Mouse (Mus musculus) liver, embryonic 12.5 days (tissue): ENCODE results near the gene Zer1. TPM values are rescaled to one million over a fixed set of nuclear protein-coding genes. Genes with fewer than 3 reads are reported as not detected.
A peak's percentile ranks its signal among the peaks of the same experiment; 100 is the strongest.

ENCODE experiments used
- ATAC-seq: fragments of 200-750 bp; cut with Nextera tagmentation; 2 replicates; pipeline ENCODE4 v1.8.0; 2017; ENCODE audit warnings: moderate number of reproducible peaks, mild to moderate bottlenecking, moderate library complexity
- H3K27ac ChIP-seq: fragments of 300-500 bp; sonication (generic); 2 replicates; pipeline ENCODE4 v1.5.1; 2016; ENCODE audit warnings: mild to moderate bottlenecking
- H3K27me3 ChIP-seq: fragments of 300-500 bp; sonication (generic); replicated peaks from 2 replicates; pipeline ENCODE4 v1.6.1; 2016; ENCODE audit warnings: mild to moderate bottlenecking, moderate library complexity
- H3K36me3 ChIP-seq: fragments of 300-500 bp; sonication (generic); 2 replicates; pipeline ENCODE4 v1.6.1; 2016; ENCODE audit warnings: mild to moderate bottlenecking, moderate library complexity
- H3K4me1 ChIP-seq: fragments of 300-500 bp; sonication (generic); 2 replicates; pipeline ENCODE4 v1.6.1; 2016
- H3K4me2 ChIP-seq: fragments of 300-500 bp; sonication (generic); 2 replicates; pipeline ENCODE4 v1.6.1; 2016; ENCODE audit warnings: mild to moderate bottlenecking, moderate library complexity
- H3K4me3 ChIP-seq: fragments of 300-500 bp; sonication (generic); 2 replicates; pipeline ENCODE4 v1.5.1; 2016; ENCODE audit warnings: mild to moderate bottlenecking, moderate library complexity
- H3K9ac ChIP-seq: fragments of 300-500 bp; sonication (generic); 2 replicates; pipeline ENCODE4 v1.6.1; 2016; ENCODE audit warnings: mild to moderate bottlenecking, moderate library complexity
- H3K9me3 ChIP-seq: fragments of 300-500 bp; sonication (generic); replicated peaks from 2 replicates; pipeline ENCODE4 v1.6.1; 2016; ENCODE audit warnings: mild to moderate bottlenecking, moderate library complexity
- whole genome bisulfite sequencing: fragments of 180-500 bp; shearing (Covaris S2); methylation state at CpG from one replicate; pipeline ENCODE4 v1.1.7; 2016; ENCODE audit not compliant: insufficient replicate concordance; 5-methylcytosine and 5-hydroxymethylcytosine counted together
- polyA plus RNA-seq: library from polyadenylated mRNA; unstranded; fragments of >200 nt; fragmentation: Nextera tagmentation; extraction: Ambion mirVana; gene quantifications from 2 replicates; pipeline ENCODE4 v1.2.1, GENCODE M21; 2016

Zer1 gene
- polyA plus RNA-seq, 1 experiment from 2014 or later, result 4.3 TPM

DNA sequence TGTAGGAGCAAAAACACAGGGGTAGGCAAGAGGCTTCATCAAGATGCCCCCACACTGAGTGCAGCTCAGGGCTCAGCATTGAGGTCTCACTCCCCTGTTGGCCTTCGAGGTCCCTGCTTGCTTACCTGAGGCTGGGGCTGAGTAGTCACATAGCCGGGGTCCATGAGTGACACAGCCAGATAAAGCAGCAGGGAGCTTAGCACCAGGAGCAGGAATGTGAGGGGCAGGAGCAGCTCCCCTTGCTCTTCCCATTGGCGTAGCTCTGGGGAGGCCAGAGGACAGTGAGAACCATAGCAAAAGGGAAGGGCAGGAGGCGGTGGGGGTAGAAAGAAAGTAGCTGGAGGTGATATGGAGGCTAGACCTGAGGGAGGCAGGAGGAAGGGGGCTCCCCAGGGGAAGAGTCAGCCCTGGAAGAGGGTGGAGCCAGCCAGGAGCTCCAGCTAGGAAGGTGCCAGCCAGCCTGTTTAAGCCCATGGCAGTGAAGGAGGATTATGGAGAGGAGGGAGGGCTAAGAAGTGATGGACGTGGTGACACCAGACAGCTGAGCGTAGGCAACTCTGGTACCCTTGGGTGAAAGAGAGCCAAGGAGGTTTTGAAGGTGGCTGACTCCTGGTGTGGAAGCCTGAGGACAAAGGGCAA, 32.0 kb downstream of the Zer1 start:
- H3K9me3 ChIP-seq, result no peaks in the 10 kb centered on the region
- WGBS, result 48% methylated on average over 6 of the region's 6 CpGs
- H3K9ac ChIP-seq, result peak overlapping the region; percentile 87
- H3K27ac ChIP-seq, result peak overlapping the region; percentile 78
- H3K4me1 ChIP-seq, result peaks cover 30% of the 10 kb centered on the region
- peak overlapping the region; percentile 77 for H3K4me3 ChIP-seq
- no peak for ATAC-seq
- H3K36me3 ChIP-seq, result peaks cover 33% of the 10 kb centered on the region
- H3K27me3 ChIP-seq, result no peaks in the 10 kb centered on the region
- H3K4me2 ChIP-seq, result peak overlapping the region; percentile 90

DNA sequence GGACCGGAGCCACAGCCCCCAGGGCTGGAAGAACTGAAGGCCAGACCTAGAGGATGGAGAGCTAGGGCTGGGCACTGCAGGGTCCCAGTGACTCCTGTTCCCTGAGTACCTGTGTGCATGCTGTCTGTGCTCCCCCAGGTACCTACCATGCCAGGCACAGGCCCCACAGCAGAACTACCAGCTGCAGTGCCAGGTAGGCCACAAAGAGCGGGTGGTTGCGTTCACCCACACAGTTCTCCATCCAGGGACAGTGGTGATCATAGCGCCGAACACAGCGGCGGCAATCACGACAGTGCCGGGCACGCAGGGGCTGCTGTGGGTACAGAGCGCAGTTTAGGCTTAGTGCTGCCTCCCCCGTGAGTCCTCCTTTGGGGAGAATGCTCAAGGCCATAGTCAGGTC, 32.9 kb downstream of the Zer1 start:
- Histone ChIP-seq H3K27me3 (no peaks in the 10 kb centered on the region), H3K27ac (no peak overlapping the region), H3K4me3 (no peak overlapping the region), H3K9me3 (no peaks in the 10 kb centered on the region), H3K4me1 (peaks cover 30% of the 10 kb centered on the region), H3K4me2 (no peak overlapping the region), H3K36me3 (peaks cover 34% of the 10 kb centered on the region), H3K9ac (no peak overlapping the region)
- whole genome bisulfite sequencing, result 94% methylated on average over 12 of the region's 12 CpGs
- ATAC-seq, result no peak

DNA sequence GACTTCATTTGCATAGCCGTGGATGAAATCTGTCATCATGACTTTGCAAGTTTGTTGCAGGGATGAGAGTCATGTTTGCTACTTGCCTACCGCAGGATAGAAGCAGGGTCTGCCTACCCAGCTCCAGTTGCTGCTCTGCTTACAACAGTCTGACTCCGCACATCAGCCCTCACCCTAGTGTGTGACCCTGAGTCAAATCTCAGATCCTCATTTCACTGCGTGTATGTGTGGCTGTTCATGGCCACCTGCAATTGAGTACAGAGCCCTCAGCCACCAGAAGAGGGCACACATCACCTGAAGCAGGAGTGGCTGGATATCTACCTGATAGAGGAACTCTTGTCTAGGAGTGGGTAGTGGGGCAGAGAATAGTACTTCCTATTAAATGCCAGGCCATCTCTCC, 37.1 kb downstream of the Zer1 start:
- Histone ChIP-seq H3K36me3 (peaks cover 29% of the 10 kb centered on the region), H3K27ac (no peak overlapping the region), H3K9me3 (no peaks in the 10 kb centered on the region), H3K4me3 (no peak overlapping the region), H3K27me3 (no peaks in the 10 kb centered on the region), H3K4me1 (peaks cover 18% of the 10 kb centered on the region), H3K9ac (no peak overlapping the region), H3K4me2 (no peak overlapping the region)
- WGBS, result 72% methylated on average over 4 of the region's 4 CpGs
- ATAC-seq, result no peak

DNA sequence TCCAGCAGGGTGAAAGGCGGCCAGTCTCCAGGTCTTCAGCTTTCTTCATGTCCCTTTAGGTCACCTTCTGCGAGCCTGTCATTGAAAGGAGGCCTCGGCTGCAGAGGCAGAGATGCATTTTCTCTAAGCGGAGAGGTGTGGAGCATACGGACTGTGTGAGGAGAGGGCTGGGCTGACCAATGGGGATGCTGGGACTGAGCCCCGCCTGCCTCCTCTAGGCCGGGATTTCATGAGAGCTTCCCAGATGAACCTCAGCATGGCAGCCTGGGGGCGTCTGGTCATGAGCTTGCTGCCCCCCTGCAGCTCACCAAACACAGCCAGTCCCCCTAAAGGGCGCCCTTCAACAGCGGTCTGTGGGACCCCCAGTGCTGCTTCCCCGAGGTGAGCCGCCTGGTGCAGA, 39.8 kb downstream of the Zer1 start:
- peak; percentile 30; the same call in 1 of the 2 replicates for ATAC-seq
- Histone ChIP-seq H3K9ac (no peak overlapping the region), H3K4me2 (peak overlapping the region; percentile 44), H3K36me3 (peaks cover 4% of the 10 kb centered on the region; the same call in 1 of the 2 replicates), H3K4me1 (peaks cover 20% of the 10 kb centered on the region), H3K9me3 (no peaks in the 10 kb centered on the region), H3K4me3 (peak overlapping the region; percentile 5; the same call in 1 of the 2 replicates), H3K27ac (no peak overlapping the region), H3K27me3 (0 out of 2 replicates have a peak, but pooled peaks cover 4% of the 10 kb centered on the region)
- WGBS, result 37% methylated on average over 12 of the region's 12 CpGs

DNA sequence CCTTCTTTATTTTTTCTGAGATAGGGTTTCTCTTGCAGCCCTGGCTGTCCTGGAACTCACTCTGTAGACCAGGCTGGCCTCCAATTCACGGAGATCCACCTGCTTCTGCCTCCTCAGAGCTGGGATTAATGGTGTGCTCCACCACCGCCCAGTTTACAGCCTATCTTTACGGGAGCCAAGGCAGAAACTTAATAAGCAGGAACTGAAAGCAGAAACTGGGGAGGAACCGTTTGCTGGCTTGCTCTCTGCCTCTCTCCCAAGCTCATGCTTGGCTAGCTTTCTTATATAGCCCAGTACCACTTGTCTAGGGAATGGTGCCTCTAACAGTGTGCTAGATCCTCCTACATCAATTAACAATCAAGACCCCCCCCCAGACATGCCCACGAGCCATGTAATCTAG, 40.3 kb downstream of the Zer1 start:
- H3K4me1 ChIP-seq, result peaks cover 25% of the 10 kb centered on the region
- H3K4me2 ChIP-seq, result peak overlapping the region; percentile 44
- H3K27ac ChIP-seq, result no peak overlapping the region
- H3K4me3 ChIP-seq, result no peak overlapping the region
- 51% methylated on average over 5 of the region's 5 CpGs for WGBS
- H3K27me3 ChIP-seq, result 0 out of 2 replicates have a peak, but pooled peaks cover 6% of the 10 kb centered on the region
- H3K9ac ChIP-seq, result no peak overlapping the region
- H3K9me3 ChIP-seq, result no peaks in the 10 kb centered on the region
- ATAC-seq, result no peak
- peaks cover 3% of the 10 kb centered on the region; the same call in 1 of the 2 replicates for H3K36me3 ChIP-seq

DNA sequence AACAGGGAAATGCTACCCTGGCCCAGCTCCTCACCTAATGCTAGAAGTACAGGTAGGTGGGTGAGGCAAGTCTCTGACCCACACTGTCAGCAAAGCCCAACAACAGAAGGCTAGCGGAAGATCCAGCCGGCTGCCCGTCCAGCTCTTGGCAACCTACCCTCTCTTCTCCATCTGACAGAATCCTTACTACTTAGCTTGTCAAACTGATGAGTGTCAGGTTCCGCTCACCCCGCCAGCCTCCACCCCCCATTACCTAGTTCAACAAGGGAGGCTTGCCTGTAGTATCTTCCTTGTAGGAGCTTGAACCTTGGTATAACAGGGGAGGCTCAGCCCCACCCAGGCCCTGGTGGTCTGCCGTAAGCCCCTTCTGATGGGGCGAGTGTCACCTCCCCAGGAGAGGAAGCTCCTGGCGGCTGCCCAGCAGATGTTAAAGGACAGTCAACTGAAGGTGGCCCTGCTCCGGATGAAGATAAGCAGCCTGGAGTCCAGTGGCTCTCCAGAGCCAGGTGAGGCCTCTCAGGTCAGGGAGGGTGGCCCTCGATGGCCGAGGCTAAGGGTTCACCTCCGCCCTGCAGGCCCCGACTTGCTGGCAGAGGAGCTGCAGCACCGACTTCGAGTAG, 44.1 kb downstream of the Zer1 start:
- H3K36me3 ChIP-seq, result no peaks in the 10 kb centered on the region
- H3K27ac ChIP-seq, result no peak overlapping the region
- no peak overlapping the region for H3K4me2 ChIP-seq
- no peaks in the 10 kb centered on the region for H3K9me3 ChIP-seq
- 84% methylated on average over 15 of the region's 15 CpGs for WGBS
- no peak for ATAC-seq
- peaks cover 48% of the 10 kb centered on the region for H3K4me1 ChIP-seq
- H3K27me3 ChIP-seq, result 0 out of 2 replicates have a peak, but pooled peaks cover 6% of the 10 kb centered on the region
- H3K4me3 ChIP-seq, result no peak overlapping the region
- no peak overlapping the region; the same call in 1 of the 2 replicates for H3K9ac ChIP-seq

DNA sequence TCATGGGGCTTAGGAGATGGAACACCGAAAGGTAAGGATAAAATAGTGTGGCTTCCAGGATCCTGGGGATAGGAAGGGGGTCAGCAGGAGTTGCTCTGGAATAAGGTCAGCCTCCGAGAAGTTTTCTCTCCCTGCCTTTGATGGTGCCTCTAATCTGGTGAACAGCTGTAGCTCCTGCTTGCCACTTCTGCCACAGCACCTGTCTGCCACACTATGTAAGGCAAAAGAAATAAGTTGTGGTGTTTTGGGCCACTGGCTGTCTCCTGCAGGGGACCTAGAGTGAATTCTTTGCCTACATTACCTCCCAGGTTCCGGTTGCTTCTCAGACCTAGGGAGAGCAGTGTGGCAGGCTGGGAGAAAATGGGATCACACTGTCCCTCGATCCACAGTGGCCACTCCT, 45.6 kb downstream of the Zer1 start:
- ATAC-seq, result no peak
- H3K27ac ChIP-seq, result peak overlapping the region; percentile 84
- H3K9me3 ChIP-seq, result no peaks in the 10 kb centered on the region
- peaks cover 3% of the 10 kb centered on the region for H3K36me3 ChIP-seq
- peaks cover 34% of the 10 kb centered on the region for H3K4me1 ChIP-seq
- H3K4me2 ChIP-seq, result peak overlapping the region; percentile 98
- peak overlapping the region; percentile 68 for H3K4me3 ChIP-seq
- no peak overlapping the region for H3K9ac ChIP-seq
- 59% methylated on average over 4 of the region's 4 CpGs for WGBS
- 0 out of 2 replicates have a peak, but pooled peaks cover 6% of the 10 kb centered on the region for H3K27me3 ChIP-seq

DNA sequence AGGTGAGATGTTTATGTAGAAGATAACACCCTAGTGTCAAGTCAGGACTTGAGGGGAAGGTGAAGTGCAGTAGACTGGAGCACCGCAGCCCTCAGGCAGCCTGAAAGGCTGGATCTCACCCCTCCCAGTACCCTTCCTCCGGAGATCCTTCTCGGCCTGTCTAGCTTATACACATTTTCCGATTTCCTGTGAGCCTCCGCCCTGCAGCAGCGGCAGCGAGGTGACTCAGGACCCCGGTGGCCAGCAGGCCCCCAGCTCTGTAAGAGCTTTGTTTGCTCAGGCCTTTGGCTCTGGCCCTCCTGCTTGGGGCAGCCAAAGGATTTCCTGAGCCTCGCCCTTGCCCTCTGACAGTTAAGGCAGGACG, 46.1 kb downstream of the Zer1 start:
- Histone ChIP-seq H3K4me2 (peak overlapping the region; percentile 98), H3K9ac (peak overlapping the region; percentile 74), H3K27ac (peak overlapping the region; percentile 84), H3K36me3 (peaks cover 8% of the 10 kb centered on the region), H3K27me3 (0 out of 2 replicates have a peak, but pooled peaks cover 6% of the 10 kb centered on the region), H3K9me3 (no peaks in the 10 kb centered on the region), H3K4me1 (peaks cover 32% of the 10 kb centered on the region), H3K4me3 (peak overlapping the region; percentile 68)
- 9% methylated on average over 10 of the region's 10 CpGs for whole genome bisulfite sequencing
- ATAC-seq, result peak; percentile 47

DNA sequence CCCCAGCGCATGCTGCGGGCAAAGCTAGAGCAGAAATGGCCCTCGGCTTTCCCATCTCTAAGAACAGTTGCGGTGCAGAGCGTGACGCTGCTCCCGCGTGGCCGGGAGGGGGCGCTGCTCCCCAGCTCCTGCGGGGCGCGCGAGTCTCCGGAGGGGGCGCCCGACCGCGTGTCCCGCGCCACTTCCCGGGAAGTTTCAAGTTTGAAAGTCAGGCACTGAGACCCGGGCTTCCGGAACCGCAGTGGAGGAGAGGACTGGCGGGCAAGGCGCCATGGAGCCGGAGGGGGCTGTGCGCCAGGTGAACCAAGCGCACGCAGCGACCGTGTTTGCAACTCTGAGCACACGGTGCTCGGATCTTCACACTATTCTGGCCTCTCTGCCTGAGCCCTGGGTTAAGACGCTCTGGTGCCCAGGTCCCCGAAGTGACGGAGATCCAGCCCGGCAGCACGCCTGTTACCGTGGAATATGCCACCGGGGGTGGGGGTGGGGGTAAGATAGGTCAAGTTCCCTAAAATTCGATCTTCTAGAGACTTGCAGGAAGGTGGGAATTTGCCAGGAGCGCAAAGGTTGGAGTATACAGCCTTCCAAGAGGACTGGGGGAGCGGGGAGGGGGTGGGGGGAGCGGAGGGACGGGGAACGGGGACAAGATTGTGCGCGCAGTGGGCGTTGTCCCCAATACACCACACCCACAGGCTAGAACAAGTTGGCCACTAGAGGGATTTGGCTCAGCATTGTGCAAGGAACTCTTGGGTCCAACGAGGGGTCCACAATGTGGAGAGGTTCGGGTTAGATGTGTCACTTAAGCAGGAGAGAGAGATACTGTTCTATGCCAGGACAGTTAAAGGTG, 46.7 kb downstream of the Zer1 start, which contains the start of gene Pkn3:
Gene Pkn3, plus strand, starts transcription at position 183 of the 847 bp plus-strand sequence.
- peak within 1 kb of the TSS; percentile 68 for H3K4me3 ChIP-seq
- ATAC-seq, result peak; percentile 71
- H3K27me3 ChIP-seq, result 0 out of 2 replicates have a peak, but pooled peaks cover 6% of the 10 kb centered on the region
- whole genome bisulfite sequencing, result under 1% methylated on average over 53 of the region's 53 CpGs
- peak within 1 kb of the TSS; percentile 98 for H3K4me2 ChIP-seq
- peaks cover 32% of the 10 kb centered on the region for H3K4me1 ChIP-seq
- H3K9me3 ChIP-seq, result no peaks in the 10 kb centered on the region
- H3K9ac ChIP-seq, result peak within 1 kb of the TSS; percentile 74
- peak within 1 kb of the TSS; percentile 84 for H3K27ac ChIP-seq
- H3K36me3 ChIP-seq, result peaks cover 14% of the 10 kb centered on the region

DNA sequence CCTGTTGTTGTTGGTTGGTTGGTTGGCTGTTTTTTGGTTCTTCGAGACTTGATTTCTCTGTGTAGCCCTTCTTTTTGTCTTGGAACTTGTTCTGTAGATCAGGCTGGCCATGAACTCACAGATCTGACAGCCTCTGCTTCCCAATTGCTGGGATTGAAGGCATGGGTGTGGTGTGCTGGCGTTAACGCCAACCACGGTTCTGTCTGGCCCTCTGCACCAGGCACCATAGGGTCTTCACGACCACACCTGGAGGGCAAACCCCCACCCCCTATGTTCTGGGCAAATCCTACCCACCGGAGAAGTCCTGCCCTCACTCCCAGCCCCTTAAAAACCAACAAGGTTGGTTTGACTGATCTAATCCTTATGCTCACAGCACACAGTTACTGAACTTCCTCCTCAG, 47.4 kb downstream of the Zer1 start:
- Histone ChIP-seq H3K4me2 (peak overlapping the region; percentile 98), H3K27ac (peak overlapping the region; percentile 54), H3K4me1 (peaks cover 32% of the 10 kb centered on the region), H3K9ac (0 out of 2 replicates have a peak overlapping the region, but pooled peaks have one; percentile 13), H3K36me3 (peaks cover 20% of the 10 kb centered on the region), H3K27me3 (0 out of 2 replicates have a peak, but pooled peaks cover 6% of the 10 kb centered on the region), H3K4me3 (peak overlapping the region; percentile 68; the same call in 1 of the 2 replicates), H3K9me3 (no peaks in the 10 kb centered on the region)
- peak; percentile 13; the same call in 1 of the 2 replicates for ATAC-seq
- WGBS, result 45% methylated on average over 6 of the region's 6 CpGs

DNA sequence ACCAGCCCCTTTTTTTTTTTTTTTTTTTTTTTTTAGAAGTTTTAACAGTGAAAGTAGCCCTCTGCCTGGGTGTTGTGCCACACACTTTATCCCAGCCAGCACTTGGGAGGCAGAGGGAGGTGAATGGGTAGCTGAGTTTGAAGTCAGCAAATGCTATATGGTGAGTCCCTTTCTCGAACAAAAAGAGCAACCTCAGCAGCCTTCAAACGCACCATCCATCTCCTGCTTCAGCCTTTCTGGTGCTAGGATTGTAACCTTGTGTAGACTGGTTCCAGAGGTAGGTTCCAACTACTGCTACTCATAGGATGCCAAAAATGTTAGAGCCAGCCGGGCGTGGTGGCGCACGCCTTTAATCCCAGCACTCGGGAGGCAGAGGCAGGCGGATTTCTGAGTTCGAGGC, 47.9 kb downstream of the Zer1 start:
- H3K9me3 ChIP-seq, result no peaks in the 10 kb centered on the region
- H3K36me3 ChIP-seq, result peaks cover 23% of the 10 kb centered on the region
- H3K4me2 ChIP-seq, result no peak overlapping the region
- peaks cover 32% of the 10 kb centered on the region for H3K4me1 ChIP-seq
- WGBS, result 83% methylated on average over 9 of the region's 9 CpGs
- no peak overlapping the region for H3K9ac ChIP-seq
- H3K27ac ChIP-seq, result no peak overlapping the region
- no peak overlapping the region for H3K4me3 ChIP-seq
- no peak for ATAC-seq
- H3K27me3 ChIP-seq, result 0 out of 2 replicates have a peak, but pooled peaks cover 6% of the 10 kb centered on the region
